Mouse (Mus musculus): ENCODE measurements at regions not wholly inside any gene's neighbourhood (a gene's known extent, or its start where the extent isn't known, plus 50 kb on each side); places are given as distances from the start of the nearest gene placed in this dataset.

DNA sequence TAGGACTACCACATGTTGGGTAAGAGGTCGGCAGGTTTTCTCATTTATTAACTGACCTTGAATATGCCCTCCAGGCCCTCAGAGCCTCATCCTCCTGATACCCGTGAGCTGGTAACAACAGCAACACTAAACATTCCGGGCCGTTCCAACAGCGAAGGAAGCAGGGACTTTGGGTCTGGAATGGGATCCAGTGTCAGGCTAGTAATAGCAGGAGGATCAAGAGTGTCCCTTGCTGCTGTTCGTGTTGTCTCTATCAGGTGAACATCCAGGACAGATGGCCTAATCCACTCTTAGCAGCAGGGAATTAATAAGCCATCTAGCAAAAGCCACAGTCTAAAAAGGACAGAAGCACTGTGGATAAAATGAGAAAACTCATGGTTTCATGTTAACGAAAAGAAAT is 106.7 kb downstream of the Cpeb2 start:
- peak; percentile 70 for DNase-seq

GRCm38 (mm10) chr5:43341475-43341874 is 108.5 kb downstream of the Cpeb2 start:
- DNase-seq, result no peak

DNA sequence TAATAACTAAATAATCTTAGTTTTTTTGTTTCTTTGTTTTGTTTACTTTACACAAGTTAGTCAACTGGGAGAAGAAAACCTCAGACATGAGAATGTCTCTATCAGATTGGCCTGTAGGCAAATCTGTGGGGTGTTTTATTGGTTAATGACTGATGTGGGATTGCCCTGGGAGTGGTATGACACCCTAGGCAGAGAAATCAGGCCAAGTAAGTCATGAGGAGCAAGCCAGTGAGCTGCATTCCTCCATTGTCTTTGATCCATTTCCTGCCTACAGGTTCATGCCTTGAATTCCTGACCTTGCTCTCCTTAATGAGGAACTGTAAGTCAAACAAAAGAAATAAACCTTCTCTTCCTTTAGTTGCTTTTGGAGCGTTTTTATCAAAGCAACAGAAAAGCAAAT is 111.5 kb downstream of the Cpeb2 start:
- DNase-seq, result no peak

DNA sequence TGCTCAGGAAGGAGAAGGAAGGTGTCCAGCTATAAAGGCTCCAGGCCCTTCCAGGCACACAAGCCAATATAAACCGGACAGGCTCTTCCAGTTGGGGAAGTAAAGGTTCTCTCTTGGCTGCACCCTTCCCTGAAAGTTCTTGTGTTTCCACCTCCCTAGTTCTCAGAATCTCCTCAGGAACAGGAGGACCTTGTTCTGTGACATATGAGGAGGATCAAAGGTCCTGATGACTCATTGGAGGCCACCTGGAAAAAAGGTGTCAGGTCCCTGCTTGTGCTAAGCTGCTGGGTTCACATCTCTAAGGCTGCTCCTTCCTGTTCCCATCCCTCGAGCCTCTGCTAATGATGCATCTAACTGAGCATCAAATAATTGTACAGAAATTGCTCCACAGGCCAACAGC is 118.0 kb downstream of the Cpeb2 start:
- no peak for DNase-seq

GRCm38 (mm10) chr5:43353021-43353990 is 120.3 kb downstream of the Cpeb2 start:
- peak; percentile 73 for DNase-seq

DNA sequence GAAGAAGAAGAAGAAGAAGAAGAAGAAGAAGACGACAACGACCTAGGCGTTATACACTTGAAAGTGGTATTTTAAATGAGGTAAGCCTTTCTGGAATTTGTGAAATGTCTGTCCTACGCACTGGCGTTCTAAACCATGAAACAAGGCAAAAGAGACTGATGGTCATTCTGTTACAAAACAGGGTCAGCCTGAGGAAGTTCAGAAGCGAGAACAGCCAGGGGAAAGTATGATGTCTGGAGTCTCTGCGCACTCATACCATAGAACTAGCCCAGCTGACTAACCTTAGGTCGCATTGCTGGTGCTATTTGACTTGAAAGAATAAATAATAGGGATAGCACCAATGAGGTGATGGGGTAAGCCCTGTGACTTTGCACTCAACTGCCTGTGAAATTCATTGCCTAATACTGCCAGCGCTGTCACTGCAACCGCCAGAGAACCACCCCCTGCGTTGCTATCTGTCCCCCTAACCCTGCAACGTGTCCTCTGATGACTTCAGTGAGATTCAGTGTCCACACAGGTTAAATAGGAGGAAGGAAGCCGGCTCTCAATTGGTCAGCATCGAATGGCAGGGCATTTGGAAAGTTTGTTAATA is 121.5 kb downstream of the Cpeb2 start:
- no peak for DNase-seq

GRCm38 (mm10) chr5:43355026-43355580 is 122.1 kb downstream of the Cpeb2 start:
- DNase-seq, result peak; percentile 44

DNA sequence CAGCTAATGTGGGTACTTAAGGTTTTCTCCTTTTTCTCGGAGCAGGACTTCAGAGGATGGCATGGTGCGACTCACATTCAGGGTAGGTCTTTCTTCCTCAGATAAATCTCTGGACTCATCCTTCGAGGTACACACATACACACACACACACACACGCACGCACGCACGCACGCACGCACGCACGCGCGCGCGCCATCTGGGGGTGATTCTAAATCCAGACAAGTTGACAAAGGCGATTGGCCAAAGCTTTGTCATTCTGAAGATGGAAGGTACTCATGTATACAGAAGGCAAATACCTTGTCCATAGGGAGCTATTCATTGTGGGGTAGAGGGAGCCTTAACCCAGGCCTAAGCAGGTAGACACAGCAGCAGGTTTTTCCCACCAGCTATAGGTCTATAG is 122.9 kb downstream of the Cpeb2 start:
- no peak for DNase-seq

DNA sequence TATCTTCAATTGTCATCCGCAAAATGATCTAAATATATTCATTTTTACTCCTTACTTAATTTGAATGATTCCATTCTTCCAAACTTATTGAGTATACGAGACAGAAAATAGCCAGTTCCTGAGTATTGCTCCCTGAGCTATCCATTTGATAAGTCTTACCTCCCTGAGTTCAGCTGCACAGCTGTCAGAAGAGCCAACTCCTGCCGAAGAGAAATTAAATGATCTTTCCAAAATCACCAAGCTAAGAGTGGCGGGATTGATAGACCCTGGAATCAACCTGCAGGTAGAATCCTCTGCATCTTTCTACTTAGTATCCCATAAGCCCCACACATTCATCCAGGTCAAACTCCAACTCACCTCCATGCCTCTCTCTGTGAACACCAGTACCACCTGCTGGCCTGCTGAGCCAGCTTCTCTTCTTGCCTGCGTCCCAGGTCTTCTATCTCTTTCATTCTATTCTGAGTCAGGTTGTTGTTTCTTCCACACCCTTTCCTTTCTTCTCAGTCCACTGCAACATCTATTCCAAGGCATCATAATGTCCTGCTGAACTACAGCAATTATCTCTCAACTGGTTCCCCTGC is 124.2 kb downstream of the Cpeb2 start:
- DNase-seq, result no peak

DNA sequence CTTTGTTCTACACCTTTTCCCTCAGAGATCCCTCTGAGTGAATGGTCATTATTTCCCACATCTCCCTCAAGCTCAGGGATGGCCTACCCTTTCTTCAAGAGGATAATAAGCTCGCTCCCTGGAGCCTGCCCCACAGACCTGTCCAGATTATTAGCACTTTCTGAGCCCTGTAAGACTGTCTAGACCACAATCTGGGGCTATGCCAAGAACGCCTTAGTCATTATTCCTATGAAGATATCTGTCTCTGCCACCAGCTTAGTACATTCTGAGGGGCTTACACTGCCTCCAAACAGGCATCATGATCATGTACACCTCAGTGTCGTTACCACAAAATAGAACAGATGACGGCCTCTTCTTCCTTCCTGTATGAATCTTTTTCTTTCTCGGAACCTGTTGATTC is 124.9 kb downstream of the Cpeb2 start:
- no peak for DNase-seq

DNA sequence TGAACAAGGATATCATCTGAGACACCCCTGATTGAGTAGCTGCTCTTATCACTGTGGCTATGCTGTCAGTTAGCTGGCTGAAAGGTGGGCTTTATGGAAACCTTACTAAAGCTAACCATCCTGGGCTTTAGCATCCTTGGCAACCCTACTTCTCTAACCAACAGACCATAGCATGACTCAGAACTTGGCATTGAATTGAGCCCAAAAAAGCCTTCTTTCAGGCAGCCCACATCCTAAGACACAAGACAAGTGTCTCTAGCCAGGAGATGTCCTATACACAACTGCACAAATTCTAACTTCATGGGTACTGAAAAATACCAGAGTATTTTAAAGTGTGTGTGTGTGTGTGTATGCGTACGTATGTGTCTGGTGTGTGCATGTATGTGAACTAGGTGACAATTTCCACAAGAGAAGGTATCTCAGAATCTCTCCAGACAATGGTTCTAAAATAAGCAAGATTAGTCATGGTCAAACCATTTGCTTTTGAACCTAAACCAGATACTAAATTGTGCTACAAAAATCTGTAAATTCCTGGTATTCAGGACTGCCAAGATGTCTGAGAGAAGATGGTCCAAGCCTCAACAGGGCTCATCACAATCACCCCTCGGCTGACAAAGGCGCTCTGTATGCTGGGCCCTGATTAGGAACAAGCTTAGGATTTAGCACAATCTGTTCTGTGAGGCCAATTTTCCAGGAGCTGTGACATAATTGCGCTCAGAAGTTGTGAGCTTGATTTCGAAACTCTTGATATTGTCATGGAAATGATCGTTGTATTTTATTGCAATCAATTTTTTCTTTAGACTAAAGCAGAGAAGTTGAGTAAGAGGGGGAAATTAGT is 126.2 kb downstream of the Cpeb2 start:
- no peak for DNase-seq

DNA sequence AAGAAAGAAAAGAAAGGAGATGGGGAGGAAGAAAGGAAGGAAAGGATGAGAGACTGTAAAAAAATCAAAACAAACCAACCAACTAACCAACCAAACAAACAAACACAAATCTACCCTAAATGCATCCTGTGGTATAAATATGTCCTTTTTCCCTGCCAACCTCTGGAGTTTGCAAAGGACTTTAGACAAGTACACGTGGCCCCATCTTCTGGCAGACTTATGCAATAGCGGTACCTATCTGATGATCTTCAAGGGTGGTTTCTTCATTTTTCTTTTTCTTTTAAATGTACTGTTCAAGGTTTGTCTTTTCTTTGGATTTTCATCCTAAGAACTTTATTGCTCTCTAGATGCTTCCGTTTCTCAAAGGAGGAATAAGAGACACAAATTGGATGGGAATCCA is 127.3 kb downstream of the Cpeb2 start:
- DNase-seq, result peak; percentile 37

DNA sequence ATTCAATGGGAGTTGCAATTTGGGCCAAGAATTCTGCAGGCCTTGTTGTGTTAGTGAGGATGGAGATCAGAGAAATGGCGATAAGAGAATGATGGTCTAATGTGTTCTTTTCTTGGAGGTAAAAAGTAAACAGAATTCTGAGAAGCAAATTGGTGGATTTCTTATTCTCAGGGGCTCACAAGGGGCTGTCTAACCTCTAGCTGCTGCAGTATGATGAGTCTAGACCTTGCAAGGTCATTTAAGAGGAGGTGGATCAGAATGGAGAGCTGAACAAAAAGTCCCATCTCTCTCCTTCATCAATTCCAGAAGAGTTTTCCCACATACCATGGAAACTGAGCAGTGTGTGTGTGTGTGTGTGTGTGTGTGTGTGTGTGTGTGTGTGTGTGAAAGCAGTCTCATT is 128.1 kb downstream of the Cpeb2 start:
- DNase-seq, result no peak

DNA sequence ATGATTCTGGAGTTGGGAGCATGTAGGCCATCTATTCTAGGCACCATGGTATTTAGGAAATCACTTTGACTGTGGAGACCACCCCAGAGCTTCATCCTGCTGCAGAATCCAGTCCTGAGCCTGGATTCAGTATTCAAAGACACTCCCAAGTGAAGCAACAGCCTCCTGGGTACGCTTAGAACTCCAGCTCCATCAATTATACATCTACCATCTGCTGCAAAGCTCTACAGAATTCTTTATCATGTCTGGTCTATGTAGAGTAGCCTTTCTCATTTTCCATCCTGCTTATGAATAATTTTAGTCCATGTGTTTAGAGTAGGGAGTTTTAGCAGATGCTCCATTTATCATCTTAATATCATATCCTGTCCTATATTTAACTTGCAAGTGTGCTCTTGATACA is 139.4 kb downstream of the Cpeb2 start:
- no peak for DNase-seq

- no peak for DNase-seq
These were observed 130.5 kb upstream of the C1qtnf7 start for GRCm38 (mm10) chr5:43384689-43385375.

GRCm38 (mm10) chr5:43390997-43391396 is 124.3 kb upstream of the C1qtnf7 start:
- no peak for DNase-seq

DNA sequence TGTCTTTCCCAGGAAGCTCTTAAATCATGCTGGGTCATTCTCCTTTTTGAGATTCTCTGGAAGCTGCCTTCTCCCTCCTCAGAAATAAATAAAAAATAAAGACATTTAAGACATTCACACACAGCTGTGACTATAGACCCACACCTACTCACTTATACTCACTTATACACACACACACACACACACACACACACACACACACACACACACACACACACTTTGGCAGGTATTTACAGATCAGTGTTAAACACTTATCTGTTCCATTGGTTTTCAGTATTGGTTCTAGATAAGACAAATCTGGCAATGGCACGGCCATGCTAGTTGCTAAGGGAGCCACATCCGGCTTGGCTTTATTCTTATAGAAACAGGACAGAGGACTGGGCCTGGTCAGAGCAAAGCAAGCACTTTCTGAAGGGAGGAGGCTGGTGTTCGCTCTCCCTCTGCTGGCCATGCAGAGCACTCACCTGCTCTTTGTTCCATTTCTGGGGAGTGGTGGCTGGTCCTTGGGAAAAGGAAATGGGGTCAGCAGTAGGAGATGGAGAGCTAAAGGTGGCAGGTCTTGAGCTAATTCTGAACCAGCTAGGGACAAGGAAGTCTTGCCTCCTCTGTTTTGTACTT is 123.8 kb upstream of the C1qtnf7 start:
- DNase-seq, result peak; percentile 36

DNA sequence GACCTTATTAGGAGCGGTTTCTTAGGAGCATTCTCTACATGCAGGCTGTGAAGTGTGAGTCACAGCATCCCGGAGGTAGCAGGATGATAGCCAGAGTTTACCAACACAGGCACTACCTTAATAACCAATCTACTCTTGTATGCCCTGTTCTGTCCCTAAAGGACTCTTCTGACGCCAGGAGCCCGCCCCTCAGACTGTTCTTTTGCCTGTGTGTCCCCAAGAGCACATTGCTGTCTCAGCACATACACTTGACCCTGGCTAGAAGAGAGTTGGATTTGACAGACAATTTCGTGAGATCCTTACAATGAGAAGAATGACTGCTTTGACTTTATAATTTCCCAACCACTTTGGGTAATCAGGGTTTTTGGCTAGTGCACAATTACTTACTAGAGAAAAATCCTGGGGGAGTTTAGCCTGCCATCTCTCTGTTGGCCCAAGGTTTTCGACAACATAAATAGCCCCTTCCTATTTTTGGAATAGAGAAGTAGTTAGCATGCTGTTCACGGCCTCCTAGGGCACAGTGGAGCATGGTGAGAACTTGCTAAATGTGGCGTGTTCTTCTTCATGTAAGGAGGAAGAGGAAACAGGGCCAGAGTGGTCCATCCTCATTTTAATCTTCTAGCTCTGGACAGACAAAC is 122.3 kb upstream of the C1qtnf7 start:
- no peak for DNase-seq

DNA sequence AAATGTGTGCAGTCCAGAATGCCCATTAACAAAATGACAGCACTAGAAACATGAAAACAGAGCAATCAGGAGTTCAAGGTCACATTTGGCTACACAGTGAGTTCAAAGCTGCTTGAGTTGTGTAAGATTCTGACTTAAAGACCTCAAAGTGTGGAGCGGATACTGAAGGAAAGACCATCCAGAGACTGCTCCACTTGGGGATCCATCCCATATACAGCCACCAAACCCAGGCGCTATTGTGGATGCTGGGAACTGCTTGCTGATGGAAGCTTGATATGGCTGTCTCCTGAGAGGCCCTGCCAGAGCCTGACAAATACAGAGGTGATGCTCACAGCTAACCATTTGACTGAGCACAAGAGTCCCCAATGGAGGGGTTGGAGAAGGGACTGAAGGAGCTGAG is 98.1 kb upstream of the C1qtnf7 start:
- no peak for DNase-seq

- peak; percentile 29 for DNase-seq
These were observed 92.3 kb upstream of the C1qtnf7 start for GRCm38 (mm10) chr5:43422815-43423687.

Data from cerebellum, adult 11 months (tissue).